Mouse (Mus musculus) neutrophil, adult 65 days (primary cell): ENCODE results near the gene Serpini2. TPM values are rescaled to one million over a fixed set of nuclear protein-coding genes. Genes with fewer than 3 reads are reported as not detected.

Experiments used
- total RNA-seq: library from RNA; stranded (reverse); gene quantifications from 2 replicates; pipeline ENCODE4 v1.2.4, GENCODE M21; 2023

Serpini2 gene
- not detected in 2 replicates for total RNA-seq

DNA sequence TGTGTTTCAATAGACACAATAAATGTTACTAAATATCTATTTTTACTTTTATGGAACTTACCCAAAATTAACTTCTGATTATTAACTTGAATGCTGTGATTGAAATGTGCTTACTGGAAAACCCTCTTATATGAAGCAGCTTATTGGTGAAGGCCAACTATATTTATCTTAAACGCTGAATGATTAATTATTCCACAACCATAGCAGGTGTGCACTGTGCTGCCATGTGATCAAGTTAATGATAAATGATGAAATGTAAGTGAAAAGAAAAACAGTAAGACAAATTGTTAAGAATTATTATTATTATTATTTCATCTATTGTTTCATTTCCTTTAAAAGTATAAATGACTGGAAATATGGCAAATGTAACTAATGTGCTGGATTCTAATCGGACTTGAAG, at the start of gene Serpini2:
Serpini2 (minus strand) TSS at position 101 of the 400 bp plus-strand sequence.

Other genes starting within 250 kb of the Serpini2 start
- not detected in 2 replicates for gene Zbbx, start 105.0 kb downstream of the Serpini2 start, total RNA-seq
- gene Wdr49, start 212.1 kb upstream of the Serpini2 start, total RNA-seq = 0.29 and 0.66 TPM in 2 replicates